Mouse (Mus musculus) ES-E14 (cell line): Measurements from ENCODE around the gene Cdh5. TPM values are rescaled to one million over a fixed set of nuclear protein-coding genes. Genes with fewer than 3 reads are reported as not detected.

Source experiments
- DNase-seq: peaks from one replicate; pipeline ENCODE4 v3.0.0-alpha.2; 2013; ENCODE audit warnings: low read depth, low spot score
- H3K27ac ChIP-seq: 2 replicates; pipeline ENCODE4 v1.5.1; 2012; ENCODE audit warnings: low read depth, mild to moderate bottlenecking, low read length, moderate library complexity, mixed read lengths; ENCODE audit not compliant: poor library complexity, insufficient read depth, severe bottlenecking
- H3K36me3 ChIP-seq: 2 replicates; pipeline ENCODE4 v1.6.1; 2012; ENCODE audit warnings: mild to moderate bottlenecking, low read length, moderate library complexity, mixed read lengths; ENCODE audit not compliant: control insufficient read depth, poor library complexity, insufficient read depth, severe bottlenecking
- H3K4me1 ChIP-seq, 2 experiments: fragments of 150-350 bp in 1 of 2; sonication (generic) in 1 of 2; 2 replicates each; pipeline ENCODE4 v1.6.1; 2012; ENCODE audit warnings: low read length in 2 of 2, mild to moderate bottlenecking in 1 of 2, mixed read lengths in 1 of 2; ENCODE audit not compliant: control insufficient read depth in 2 of 2, insufficient read depth in 2 of 2, poor library complexity in 1 of 2
- H3K4me3 ChIP-seq, 2 experiments: fragments of 150-350 bp in 1 of 2; sonication (generic) in 1 of 2; 2 replicates each; pipeline ENCODE4 v1.5.1; 2012; ENCODE audit warnings: low read length in 2 of 2, low read depth in 1 of 2, mild to moderate bottlenecking in 1 of 2, mixed read lengths in 1 of 2; ENCODE audit not compliant: insufficient read depth in 1 of 2, poor library complexity in 1 of 2, severe bottlenecking in 1 of 2
- H3K9ac ChIP-seq: 2 replicates; pipeline ENCODE4 v1.6.1; 2012; ENCODE audit warnings: low read depth, mild to moderate bottlenecking, low read length, mixed read lengths; ENCODE audit not compliant: poor library complexity, insufficient read depth, severe bottlenecking
- H3K9me3 ChIP-seq: fragments of 150-350 bp; sonication (generic); 2 replicates; pipeline ENCODE4 v1.6.1; 2012; ENCODE audit warnings: low read depth, mild to moderate bottlenecking, low read length; ENCODE audit not compliant: control insufficient read depth, insufficient read depth
- CHD2 ChIP-seq: IDR thresholded peaks from 2 replicates; pipeline ENCODE4 v1.6.1; 2014; ENCODE audit warnings: mild to moderate bottlenecking, low read depth, low read length, inconsistent platforms
- HCFC1 ChIP-seq: IDR thresholded peaks from 2 replicates; pipeline ENCODE4 v1.6.1; 2012; ENCODE audit warnings: low read length, inconsistent platforms, borderline replicate concordance; ENCODE audit not compliant: insufficient read depth
- MAFK ChIP-seq: IDR thresholded peaks from 2 replicates; pipeline ENCODE4 v1.6.1; 2014; ENCODE audit warnings: mild to moderate bottlenecking, low read depth, low read length, inconsistent platforms; ENCODE audit not compliant: insufficient read depth
- ZC3H11A ChIP-seq: IDR thresholded peaks from 2 replicates; pipeline ENCODE4 v1.6.1; 2012; ENCODE audit warnings: low read depth, mild to moderate bottlenecking, inconsistent platforms, low read length, borderline replicate concordance
- ZNF384 ChIP-seq: IDR thresholded peaks from 2 replicates; pipeline ENCODE4 v1.6.1; 2012; ENCODE audit warnings: low read depth, low read length, inconsistent platforms
- in situ Hi-C, 2 experiments: fragments of 600-800 bp; cut with MboI; formaldehyde crosslinking; loops; one replicate each; pipeline ENCODE4 v1.15.1; 2025; ENCODE audit warnings: low sequenced_read_pairs in 2 of 2, inconsistent platforms in 1 of 2; ENCODE audit not compliant: unreplicated experiment in 2 of 2
- total RNA-seq: library from RNA; depleted of rRNA; stranded (reverse); fragments of 300-350 nt; gene quantifications from 2 replicates; pipeline ENCODE4 v1.2.3, GENCODE M21; 2012

Gene Cdh5
- total RNA-seq, 1 experiment: 2.0 TPM

GRCm38 (mm10) chr8:104147947-104148346 is 46.5 kb downstream of the Cdh5 start:
- in situ Hi-C loops: no loop called here
- Histone ChIP-seq H3K9ac (no peak overlapping the region), H3K27ac (no peak overlapping the region), H3K36me3 (no peaks in the 10 kb centered on the region), H3K4me1 (no peaks in the 10 kb centered on the region), H3K4me3 (no peak overlapping the region), H3K9me3 (no peaks in the 10 kb centered on the region)
- TF ChIP-seq MAFK: no peak
- no peak for TF ChIP-seq CHD2
- no peak for TF ChIP-seq HCFC1
- TF ChIP-seq ZNF384: no peak
- no peak for TF ChIP-seq ZC3H11A
- DNase-seq: no peak

- Histone ChIP-seq H3K9ac (no peak overlapping the region), H3K27ac (no peak overlapping the region), H3K4me1 (no peaks in the 10 kb centered on the region), H3K4me3 (no peak overlapping the region), H3K9me3 (no peaks in the 10 kb centered on the region), H3K36me3 (no peaks in the 10 kb centered on the region)
- no peak for DNase-seq
- in situ Hi-C loops: no loop called here
- no peak for TF ChIP-seq MAFK
- no peak for TF ChIP-seq ZC3H11A
- no peak for TF ChIP-seq HCFC1
- TF ChIP-seq ZNF384: no peak
- no peak for TF ChIP-seq CHD2
Observed at GRCm38 (mm10) chr8:104160731-104161130, 59.3 kb downstream of the Cdh5 start.

DNA sequence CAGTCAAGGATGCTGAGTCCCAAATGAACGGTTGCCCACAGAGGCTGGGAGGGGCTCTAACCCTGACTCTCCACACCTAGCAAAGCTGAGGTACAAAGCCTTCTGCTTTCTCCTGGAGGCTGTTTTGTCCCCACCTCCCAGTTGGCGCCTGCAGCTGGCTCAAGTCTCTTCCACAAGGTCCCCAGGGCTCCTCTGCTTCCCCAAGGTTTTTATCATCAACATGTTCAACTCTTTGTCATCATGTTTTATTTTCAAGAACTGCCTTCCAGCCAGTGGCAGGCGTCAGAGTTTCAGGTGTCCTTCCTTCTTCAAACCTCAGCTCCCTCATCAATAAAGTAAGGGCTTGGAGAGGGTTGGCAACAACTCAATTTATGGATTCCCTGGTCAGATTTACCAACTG is 68.0 kb downstream of the Cdh5 start:
- DNase-seq: no peak
- Histone ChIP-seq H3K27ac (no peak overlapping the region), H3K36me3 (no peaks in the 10 kb centered on the region), H3K9ac (no peak overlapping the region), H3K9me3 (no peaks in the 10 kb centered on the region), H3K4me1 (0 out of 4 replicates have a peak, but pooled peaks cover 0 to 4% of the 10 kb centered on the region in 2 experiments), H3K4me3 (no peak overlapping the region)
- TF ChIP-seq HCFC1 (no peak), MAFK (no peak), ZC3H11A (no peak), ZNF384 (no peak), CHD2 (no peak)
- in situ Hi-C loops: no loop called here

DNA sequence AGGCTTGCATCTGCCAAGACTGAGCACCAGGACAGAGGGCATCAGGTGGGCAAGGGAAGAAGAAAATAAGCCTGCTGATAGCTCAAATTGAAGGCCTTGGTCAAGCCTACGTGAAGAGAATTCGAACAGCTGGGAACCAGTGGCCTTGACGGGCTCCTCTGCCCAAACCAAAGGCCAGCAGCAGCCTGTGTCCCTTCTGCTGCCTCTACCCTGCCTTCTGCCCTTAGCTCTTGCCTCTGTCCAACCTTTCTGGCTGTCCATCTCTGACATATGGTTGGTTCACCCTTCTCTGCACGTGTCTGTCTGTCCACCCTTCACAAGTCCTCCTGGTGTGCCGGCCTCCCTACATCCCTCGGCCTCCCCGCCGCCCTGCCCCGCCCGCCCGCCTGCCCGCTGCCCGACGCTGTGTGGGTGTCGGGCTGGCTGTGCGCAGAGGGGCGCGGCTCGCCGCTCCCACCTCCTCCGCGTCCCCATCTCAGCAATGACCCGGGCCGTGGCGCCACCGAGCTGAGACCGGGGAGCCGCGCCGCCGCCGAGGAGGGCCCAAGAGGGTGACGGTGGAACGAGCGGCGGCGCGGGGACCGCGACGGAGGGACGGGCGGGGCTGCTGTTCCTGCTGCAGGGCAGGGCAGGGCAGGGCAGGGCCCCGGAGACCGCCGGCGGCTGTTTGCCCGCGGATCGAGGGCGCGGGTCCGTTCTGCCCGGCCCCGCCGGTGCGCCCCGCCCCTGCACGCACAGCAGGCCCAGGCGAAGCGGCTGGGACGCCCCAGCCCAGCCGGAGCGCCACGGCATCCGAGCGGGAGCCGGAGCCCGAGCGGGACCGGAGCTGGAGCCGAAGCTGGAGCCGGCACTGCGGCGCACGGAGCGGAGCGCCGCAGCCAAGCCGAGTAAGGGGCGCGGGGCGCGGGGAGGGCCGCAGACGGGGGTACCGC is 69.0 kb downstream of the Cdh5 start, which contains the start of gene Bean1:
Gene Bean1 (plus strand): TSS at position 325 of the 932 bp plus-strand sequence.
- no peak for DNase-seq
- Histone ChIP-seq H3K36me3 (no peaks in the 10 kb centered on the region), H3K27ac (no peak within 1 kb of the TSS), H3K4me3 (peak within 1 kb of the TSS; percentile 68 to 70), H3K4me1 (0 out of 4 replicates have a peak, but pooled peaks cover 0 to 4% of the 10 kb centered on the region in 2 experiments), H3K9me3 (no peaks in the 10 kb centered on the region), H3K9ac (peak within 1 kb of the TSS; percentile 65)
- TF ChIP-seq HCFC1: no peak
- no peak for TF ChIP-seq CHD2
- no peak for TF ChIP-seq ZC3H11A
- TF ChIP-seq MAFK: no peak
- TF ChIP-seq ZNF384: no peak
- in situ Hi-C loops: no loop called here
